Mouse (Mus musculus): ENCODE measurements at regions not wholly inside any gene's neighbourhood (a gene's known extent, or its start where the extent isn't known, plus 50 kb on each side); places are given as distances from the start of the nearest gene placed in this dataset.

DNA sequence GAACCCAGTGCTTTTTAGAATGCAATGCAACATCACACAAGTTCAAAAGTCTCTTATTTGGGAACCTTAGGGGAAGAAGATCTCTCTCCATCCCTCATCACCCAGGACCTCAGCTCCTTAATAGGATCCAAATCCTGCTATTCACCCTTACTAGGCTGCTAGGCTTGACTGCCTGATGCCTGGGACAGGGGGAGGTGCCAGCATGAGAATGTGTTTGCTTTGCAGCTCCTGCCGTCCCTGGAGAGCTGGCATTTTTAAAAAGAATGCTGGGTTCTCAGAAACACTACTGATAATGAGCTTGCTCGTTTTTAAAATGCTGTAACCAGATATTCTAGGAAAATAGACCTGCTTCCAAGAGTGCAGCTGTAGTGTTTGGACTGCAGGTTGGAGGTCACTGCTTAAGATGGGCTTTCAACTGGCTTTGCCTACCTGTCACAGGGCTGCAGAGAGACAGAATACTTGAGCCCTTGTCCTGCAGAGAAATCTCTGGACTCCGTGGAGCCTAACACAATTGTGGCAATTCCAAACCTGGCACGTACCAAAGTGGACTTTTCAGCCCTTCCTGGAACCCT is 463.7 kb upstream of the Tnp1 start:
- TF ChIP-seq CTCF (IDR thresholded peaks at IDR 0.05; ENCODE audit: low read depth, low read length) (no peak), POLR2AphosphoS5 (IDR thresholded peaks at IDR 0.05; ENCODE audit: insufficient replicate concordance, low read depth, low read length) (no peak), GATA2 (IDR thresholded peaks at IDR 0.05; ENCODE audit: borderline replicate concordance, low read depth, low read length) (no peak)
